Mouse (Mus musculus): ENCODE measurements around the gene Psma4. TPM values are rescaled to one million over a fixed set of nuclear protein-coding genes. Genes with fewer than 3 reads are reported as not detected.

Psma4 gene
- total RNA-seq, 2 experiments from 2014 or later, result 170 to 194 TPM

GRCm38 (mm10) chr9:54981291-54982191 is 31.0 kb downstream of the Psma4 start:
- DNase-seq (ENCODE audit: low spot score in 2 of 2), result peak in 1 of 2 experiments; percentile 24

GRCm38 (mm10) chr9:54982401-54982800 is 31.8 kb downstream of the Psma4 start:
- no peak for DNase-seq (ENCODE audit: low spot score in 2 of 2)

- no peak for DNase-seq (ENCODE audit: low spot score in 2 of 2)
Measured at GRCm38 (mm10) chr9:54990362-54990761, 39.8 kb downstream of the Psma4 start.

- no peak for DNase-seq (ENCODE audit: low spot score in 2 of 2)
Measured at GRCm38 (mm10) chr9:54994381-54994780, 43.8 kb downstream of the Psma4 start.

- no peak for DNase-seq (ENCODE audit: low spot score in 2 of 2)
Measured at GRCm38 (mm10) chr9:54995645-54996044, 45.1 kb downstream of the Psma4 start.

GRCm38 (mm10) chr9:55003609-55004008 is 53.0 kb downstream of the Psma4 start:
- no peak for DNase-seq (ENCODE audit: low spot score in 2 of 2)

Other genes starting within 250 kb of the Psma4 start
- 10 to 100 TPM; 44.2 to 45.1 TPM for gene Wdr61, start 216.3 kb upstream of the Psma4 start, total RNA-seq (2021)
- 10 to 100 TPM; 17.0 to 18.4 TPM for gene Crabp1, start 186.0 kb upstream of the Psma4 start, total RNA-seq (2021)
- 10 to 100 TPM; 40.5 to 43.5 TPM for gene Ireb2, start 87.0 kb upstream of the Psma4 start, total RNA-seq (2021)
- gene Hykk, start 33.5 kb upstream of the Psma4 start, total RNA-seq (2021), result 1 to 10 TPM; 4.8 to 5.1 TPM
- under 1 TPM in 1 of 2 experiments, not detected in 1; 0.36 TPM for gene AY074887, start 208 bp downstream of the Psma4 start, total RNA-seq (2021)
- under 1 TPM; 0.22 to 0.23 TPM for gene Chrna5, start 30.1 kb downstream of the Psma4 start, total RNA-seq (2021)
- gene Chrna3, start 75.8 kb downstream of the Psma4 start, total RNA-seq (2021), result under 1 TPM in 1 of 2 experiments, not detected in 1; 0.10 TPM
- under 1 TPM; 0.10 to 0.20 TPM for gene Chrnb4, start 98.0 kb downstream of the Psma4 start, total RNA-seq (2021)
- gene Ube2q2, start 198.1 kb downstream of the Psma4 start, total RNA-seq (2021), result 10 to 100 TPM; 26.7 to 27.2 TPM